Mouse (Mus musculus) MEL (cell line): Measurements from ENCODE around the gene Clec4n. TPM values are rescaled to one million over a fixed set of nuclear protein-coding genes. Genes with fewer than 3 reads are reported as not detected.

ENCODE experiments used
- DNase-seq: peaks from one replicate; pipeline ENCODE4 v3.0.0; 2011; ENCODE audit warnings: low read depth, low spot score
- H3K27ac ChIP-seq: 2 replicates; pipeline ENCODE4 v1.5.1; 2012; ENCODE audit warnings: low read depth, mild to moderate bottlenecking, control low read depth, low read length, moderate library complexity; ENCODE audit not compliant: control insufficient read depth
- H3K27me3 ChIP-seq, 2 experiments: fragments of 150-350 bp in 1 of 2; sonication (generic) in 1 of 2; 2 replicates each; pipeline ENCODE4 v1.6.1; 2012; ENCODE audit warnings: low read length in 2 of 2, mild to moderate bottlenecking in 2 of 2, improper control_type of control experiment in 1 of 2, moderate library complexity in 1 of 2; ENCODE audit not compliant: insufficient read depth in 2 of 2, control insufficient read depth in 1 of 2
- H3K36me3 ChIP-seq, 2 experiments: 2 replicates each; pipeline ENCODE4 v1.6.1; 2012 to 2014; ENCODE audit warnings: low read length in 2 of 2, improper control_type of control experiment in 1 of 2, inconsistent platforms in 1 of 2, mild to moderate bottlenecking in 1 of 2; ENCODE audit not compliant: insufficient read depth in 2 of 2, control insufficient read depth in 1 of 2
- H3K4me1 ChIP-seq, 2 experiments: fragments of 150-350 bp in 1 of 2; sonication (generic) in 1 of 2; 2 replicates each; pipeline ENCODE4 v1.6.1; 2012; ENCODE audit warnings: low read length in 2 of 2, improper control_type of control experiment in 1 of 2, mild to moderate bottlenecking in 1 of 2; ENCODE audit not compliant: insufficient read depth in 2 of 2, control insufficient read depth in 1 of 2
- H3K4me3 ChIP-seq, 2 experiments: fragments of 150-350 bp in 1 of 2; sonication (generic) in 1 of 2; 2 replicates each; pipeline ENCODE4 v1.5.1; 2012; ENCODE audit warnings: low read depth in 2 of 2, low read length in 2 of 2, mild to moderate bottlenecking in 2 of 2, moderate library complexity in 2 of 2, control low read depth in 1 of 2, improper control_type of control experiment in 1 of 2; ENCODE audit not compliant: control insufficient read depth in 1 of 2, insufficient read depth in 1 of 2
- H3K79me2 ChIP-seq: 2 replicates; pipeline ENCODE4 v1.6.1; 2012; ENCODE audit warnings: mild to moderate bottlenecking, low read length, moderate library complexity; ENCODE audit not compliant: control insufficient read depth, poor library complexity, insufficient read depth
- H3K9ac ChIP-seq: 2 replicates; pipeline ENCODE4 v1.6.1; 2012; ENCODE audit warnings: low read depth, mild to moderate bottlenecking, control low read depth, low read length, moderate library complexity; ENCODE audit not compliant: control insufficient read depth, poor library complexity, severe bottlenecking
- H3K9me3 ChIP-seq: fragments of 150-350 bp; sonication (generic); replicated peaks from 2 replicates; pipeline ENCODE4 v1.6.1; 2012; ENCODE audit warnings: mild to moderate bottlenecking, low read length, improper control_type of control experiment, moderate library complexity; ENCODE audit not compliant: insufficient read depth
- BHLHE40 ChIP-seq: IDR thresholded peaks from 2 replicates; pipeline ENCODE4 v1.6.1; 2012; ENCODE audit warnings: low read depth, mild to moderate bottlenecking, inconsistent platforms, low read length, improper control_type of control experiment, borderline replicate concordance
- CHD2 ChIP-seq: IDR thresholded peaks from 2 replicates; pipeline ENCODE4 v1.6.1; 2011; ENCODE audit warnings: low read length, improper control_type of control experiment
- EP300 ChIP-seq, 2 experiments: IDR thresholded peaks; 2 replicates each; pipeline ENCODE4 v1.6.1; 2011; ENCODE audit warnings: improper control_type of control experiment in 2 of 2, low read length in 2 of 2, low read depth in 1 of 2, mild to moderate bottlenecking in 1 of 2
- ETS1 ChIP-seq: IDR thresholded peaks from 2 replicates; pipeline ENCODE4 v1.6.1; 2012; ENCODE audit warnings: low read depth, mild to moderate bottlenecking, inconsistent platforms, low read length, improper control_type of control experiment, moderate library complexity
- GABPA ChIP-seq: IDR thresholded peaks from 2 replicates; pipeline ENCODE4 v1.6.1; 2012; ENCODE audit warnings: low read depth, mild to moderate bottlenecking, inconsistent platforms, low read length, improper control_type of control experiment, moderate library complexity
- GATA1 ChIP-seq: IDR thresholded peaks from 2 replicates; pipeline ENCODE4 v1.6.1; 2011; ENCODE audit warnings: low read depth, low read length, improper control_type of control experiment
- HCFC1 ChIP-seq: IDR thresholded peaks from 2 replicates; pipeline ENCODE4 v1.6.1; 2012; ENCODE audit warnings: low read depth, mild to moderate bottlenecking, inconsistent platforms, low read length, improper control_type of control experiment, moderate library complexity
- KAT2A ChIP-seq: conservative IDR thresholded peaks from 2 replicates; pipeline ENCODE4 v1.6.1; 2012; ENCODE audit warnings: low read depth, low read length, improper control_type of control experiment, inconsistent platforms
- MAFK ChIP-seq: IDR thresholded peaks from 2 replicates; pipeline ENCODE4 v1.6.1; 2011; ENCODE audit warnings: low read depth, mild to moderate bottlenecking, low read length, improper control_type of control experiment, borderline replicate concordance
- MAX ChIP-seq: IDR thresholded peaks from 2 replicates; pipeline ENCODE4 v1.6.1; 2011; ENCODE audit warnings: low read length, improper control_type of control experiment
- MAZ ChIP-seq: IDR thresholded peaks from 2 replicates; pipeline ENCODE4 v1.6.1; 2012; ENCODE audit warnings: low read depth, mild to moderate bottlenecking, inconsistent platforms, low read length, improper control_type of control experiment
- MEF2A ChIP-seq: IDR thresholded peaks from 2 replicates; pipeline ENCODE4 v1.6.1; 2014; ENCODE audit warnings: low read depth, mild to moderate bottlenecking, inconsistent platforms, low read length, improper control_type of control experiment; ENCODE audit not compliant: poor library complexity, insufficient replicate concordance, severe bottlenecking; ENCODE audit errors: extremely low read depth
- MXI1 ChIP-seq: IDR thresholded peaks from 2 replicates; pipeline ENCODE4 v1.6.1; 2011; ENCODE audit warnings: mild to moderate bottlenecking, low read depth, low read length, improper control_type of control experiment
- MYB ChIP-seq: IDR thresholded peaks from 2 replicates; pipeline ENCODE4 v1.6.1; 2011; ENCODE audit warnings: mild to moderate bottlenecking, low read depth, low read length, improper control_type of control experiment
- MYC ChIP-seq: IDR thresholded peaks from 2 replicates; pipeline ENCODE4 v1.6.1; 2011; ENCODE audit warnings: low read depth, mild to moderate bottlenecking, low read length, improper control_type of control experiment, moderate library complexity
- NELFE ChIP-seq: IDR thresholded peaks from 2 replicates; pipeline ENCODE4 v1.6.1; 2011; ENCODE audit warnings: low read depth, low read length, improper control_type of control experiment
- POLR2A ChIP-seq, 2 experiments: IDR thresholded peaks; 2 replicates each; pipeline ENCODE4 v1.6.1; 2011 to 2012; ENCODE audit warnings: low read length in 2 of 2, mild to moderate bottlenecking in 2 of 2, control low read depth in 1 of 2, improper control_type of control experiment in 1 of 2, low read depth in 1 of 2, moderate library complexity in 1 of 2; ENCODE audit not compliant: control insufficient read depth in 1 of 2, insufficient read depth in 1 of 2, poor library complexity in 1 of 2
- POLR2AphosphoS5 ChIP-seq: IDR thresholded peaks from 2 replicates; pipeline ENCODE4 v1.6.1; 2012; ENCODE audit warnings: low read depth, borderline replicate concordance, mild to moderate bottlenecking, inconsistent platforms, low read length, moderate library complexity, mixed read lengths
- RAD21 ChIP-seq: IDR thresholded peaks from 2 replicates; pipeline ENCODE4 v1.6.1; 2011; ENCODE audit warnings: mild to moderate bottlenecking, low read depth, low read length, improper control_type of control experiment
- RCOR1 ChIP-seq: IDR thresholded peaks from 2 replicates; pipeline ENCODE4 v1.6.1; 2012; ENCODE audit warnings: low read depth, mild to moderate bottlenecking, inconsistent platforms, low read length, improper control_type of control experiment
- SMC3 ChIP-seq: IDR thresholded peaks from 2 replicates; pipeline ENCODE4 v1.6.1; 2011; ENCODE audit warnings: low read depth, low read length, improper control_type of control experiment
- TBP ChIP-seq: IDR thresholded peaks from 2 replicates; pipeline ENCODE4 v1.8.0; 2011; ENCODE audit warnings: low read depth, low read length, improper control_type of control experiment
- TCF12 ChIP-seq: IDR thresholded peaks from 2 replicates; pipeline ENCODE4 v1.6.1; 2014; ENCODE audit warnings: low read depth, mild to moderate bottlenecking, inconsistent platforms, low read length, improper control_type of control experiment, moderate library complexity
- UBTF ChIP-seq: IDR thresholded peaks from 2 replicates; pipeline ENCODE4 v1.6.1; 2012; ENCODE audit warnings: low read depth, mild to moderate bottlenecking, inconsistent platforms, low read length, improper control_type of control experiment, moderate library complexity, borderline replicate concordance; ENCODE audit not compliant: insufficient read depth
- USF1 ChIP-seq: IDR thresholded peaks from 2 replicates; pipeline ENCODE4 v1.6.1; 2014; ENCODE audit warnings: low read depth, mild to moderate bottlenecking, inconsistent platforms, low read length, improper control_type of control experiment, moderate library complexity
- ZC3H11A ChIP-seq: IDR thresholded peaks from 2 replicates; pipeline ENCODE4 v1.6.1; 2012; ENCODE audit warnings: low read depth, mild to moderate bottlenecking, inconsistent platforms, low read length, improper control_type of control experiment
- ZKSCAN1 ChIP-seq: IDR thresholded peaks from 2 replicates; pipeline ENCODE4 v1.6.1; 2012; ENCODE audit warnings: low read depth, mild to moderate bottlenecking, inconsistent platforms, low read length, improper control_type of control experiment, moderate library complexity
- ZMIZ1 ChIP-seq: IDR thresholded peaks from 2 replicates; pipeline ENCODE4 v1.6.1; 2012; ENCODE audit warnings: low read depth, mild to moderate bottlenecking, inconsistent platforms, low read length, improper control_type of control experiment, moderate library complexity
- ZNF384 ChIP-seq: IDR thresholded peaks from 2 replicates; pipeline ENCODE4 v1.6.1; 2012; ENCODE audit warnings: low read depth, mild to moderate bottlenecking, inconsistent platforms, low read length, improper control_type of control experiment
- polyA plus RNA-seq, 2 experiments: library from polyadenylated mRNA; stranded (reverse) in 1 of 2; unstranded in 1 of 2; fragments of >175 nt in 1 of 2; fragments of >200 nt in 1 of 2; gene quantifications; 2 replicates each; pipeline versions ENCODE4 v1.2.1 to v1.2.4; 2012; ENCODE audit warnings: low replicate concordance in 2 of 2, low read depth in 1 of 2; ENCODE audit not compliant: insufficient read length in 2 of 2, insufficient read depth in 1 of 2, missing spikeins in 1 of 2
- total RNA-seq: library from RNA; depleted of rRNA; stranded (reverse); fragments of 300-350 nt; gene quantifications from 2 replicates; pipeline ENCODE4 v1.2.3, GENCODE M21; 2012

Gene Clec4n
- total and polyA plus RNA-seq, 3 experiments = not detected

- H3K4me3 ChIP-seq = no peak overlapping the region
- H3K9me3 ChIP-seq = no peaks in the 10 kb centered on the region
- no peaks in the 10 kb centered on the region for H3K79me2 ChIP-seq
- H3K27ac ChIP-seq = peak overlapping the region; percentile 59
- peak; percentile 84 for TF ChIP-seq GABPA
- TF ChIP-seq MAZ = no peak
- peak; percentile 54 to 59; a peak in 2 of 4 replicates for TF ChIP-seq EP300 (IDR thresholded peaks at IDR 0.05; ENCODE audit: low read depth in 1 of 2, low read length in 2 of 2)
- TF ChIP-seq MAX = 0 out of 2 replicates have a peak, but pooled peaks have one; percentile 30
- TF ChIP-seq MAFK = 0 out of 2 replicates have a peak, but pooled peaks have one; percentile 28
- no peak for TF ChIP-seq RAD21
- peak; percentile 78; the same call in 1 of the 2 replicates for TF ChIP-seq ETS1
- no peak for TF ChIP-seq ZC3H11A
- TF ChIP-seq, all 39 proteins: peak for 5
- H3K4me1 ChIP-seq = peaks cover 21 to 25% of the 10 kb centered on the region in 2 experiments
- no peak overlapping the region for H3K9ac ChIP-seq
- peak; percentile 85 for DNase-seq
- H3K36me3 ChIP-seq = peaks cover 0 to 37% of the 10 kb centered on the region in 2 experiments; a peak in 2 of 4 replicates
- H3K27me3 ChIP-seq = no peaks in the 10 kb centered on the region
Measured at GRCm38 (mm10) chr6:123265809-123266208, 36.2 kb downstream of the Clec4n start.

- no peak overlapping the region; a peak in 1 of 4 replicates for H3K4me3 ChIP-seq
Measured at GRCm38 (mm10) chr6:123266945-123267344, 37.3 kb downstream of the Clec4n start.

More at GRCm38 (mm10) chr6:123266945-123267344, 37.3 kb downstream of the Clec4n start:
- DNase-seq = peak; percentile 83
- Histone ChIP-seq H3K36me3 (peaks cover 0 to 35% of the 10 kb centered on the region in 2 experiments; a peak in 2 of 4 replicates), H3K79me2 (no peaks in the 10 kb centered on the region), H3K4me1 (peaks cover 21% of the 10 kb centered on the region in 2 experiments), H3K9ac (0 out of 2 replicates have a peak overlapping the region, but pooled peaks have one; percentile 12), H3K27ac (peak overlapping the region; percentile 64), H3K27me3 (no peaks in the 10 kb centered on the region), H3K9me3 (no peaks in the 10 kb centered on the region)
- TF ChIP-seq MYC (peak; percentile 66; the same call in 1 of the 2 replicates), EP300 (IDR thresholded peaks at IDR 0.05; ENCODE audit: low read depth in 1 of 2, low read length in 2 of 2) (peak; percentile 55 to 89), HCFC1 (0 out of 2 replicates have a peak, but pooled peaks have one; percentile 18), TCF12 (peak; percentile 45; the same call in 1 of the 2 replicates), SMC3 (no peak), POLR2AphosphoS5 (no peak), ZC3H11A (no peak), RCOR1 (0 out of 2 replicates have a peak, but pooled peaks have one; percentile 40), MXI1 (0 out of 2 replicates have a peak, but pooled peaks have one; percentile 45), GATA1 (peak; percentile 84), ETS1 (peak; percentile 77), CHD2 (no peak), GABPA (peak; percentile 55; the same call in 1 of the 2 replicates), MEF2A (no peak), POLR2A (IDR thresholded peaks at IDR 0.05; ENCODE audit: control insufficient read depth in 1 of 2, insufficient read depth in 1 of 2, low read depth in 1 of 2, low read length in 2 of 2, poor library complexity in 1 of 2) (peak in 1 of 2 experiments; percentile 32; a peak in 1 of 4 replicates), ZMIZ1 (no peak), KAT2A (no peak), ZKSCAN1 (no peak), TBP (peak; percentile 69), BHLHE40 (peak; percentile 67; the same call in 1 of the 2 replicates), NELFE (no peak; the same call in 1 of the 2 replicates), MAZ (no peak), MAX (0 out of 2 replicates have a peak, but pooled peaks have one; percentile 15), ZNF384 (no peak), UBTF (no peak), USF1 (no peak), MYB (peak; percentile 70)
